Mouse (Mus musculus) cerebellum, postnatal 36 days (tissue): ENCODE results near the gene Arhgap15.

ENCODE experiments used
- DNase-seq, 2 experiments: peaks; one replicate each; pipeline ENCODE4 v3.0.0; 2021 to 2022; ENCODE audit warnings: mixed read lengths in 2 of 2

Gene Arhgap15

GRCm38 (mm10) chr2:43931687-43932086 lies 183.1 kb downstream of the Arhgap15 start:
- no peak for DNase-seq

- no peak for DNase-seq
Measured at GRCm38 (mm10) chr2:43939196-43939595, 190.6 kb downstream of the Arhgap15 start.

- DNase-seq, result no peak
Measured at GRCm38 (mm10) chr2:43945679-43946078, 197.1 kb downstream of the Arhgap15 start.

DNA sequence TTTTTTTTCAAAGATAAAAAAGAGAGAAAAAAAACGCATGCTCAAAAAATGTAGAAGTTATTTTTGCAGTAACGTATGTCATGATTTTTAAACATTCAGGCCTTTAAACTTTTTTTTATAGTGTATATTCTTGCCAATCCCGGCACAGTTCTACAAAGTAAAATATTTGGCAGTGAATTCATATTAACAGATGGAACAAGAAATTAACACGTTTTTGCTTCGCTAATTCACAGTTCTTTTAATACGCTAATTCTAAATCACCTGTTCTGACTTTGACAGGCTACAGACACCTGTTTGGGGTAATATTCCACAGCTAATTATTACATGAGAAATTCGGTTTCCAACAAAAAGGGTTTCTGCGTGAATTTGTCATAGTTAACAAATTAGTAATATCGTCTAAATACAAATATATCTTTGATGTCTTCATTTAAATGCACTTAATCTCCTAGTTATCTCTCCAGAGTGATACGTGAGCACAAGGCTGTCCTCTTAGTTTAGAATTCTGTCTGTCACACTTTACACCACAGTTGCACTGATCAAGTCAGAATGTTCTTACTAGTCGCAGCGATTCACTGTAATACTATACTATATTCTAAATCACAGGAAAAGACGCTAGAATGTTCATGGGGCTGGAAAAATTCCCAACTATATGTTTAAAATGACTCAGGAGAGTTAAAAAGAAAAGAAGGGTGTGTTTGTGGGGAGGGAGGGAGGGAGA lies 201.3 kb downstream of the Arhgap15 start:
- no peak for DNase-seq

- DNase-seq, result no peak
Measured at GRCm38 (mm10) chr2:43950741-43951140, 202.1 kb downstream of the Arhgap15 start.

- no peak for DNase-seq
Measured at GRCm38 (mm10) chr2:43959189-43959588, 210.6 kb downstream of the Arhgap15 start.

- no peak for DNase-seq
Measured at GRCm38 (mm10) chr2:43962466-43962865, 213.8 kb downstream of the Arhgap15 start.

- DNase-seq, result peak in 1 of 2 experiments; percentile 31
Measured at GRCm38 (mm10) chr2:43968581-43968980, 220.0 kb downstream of the Arhgap15 start.

GRCm38 (mm10) chr2:43977732-43978131 lies 229.1 kb downstream of the Arhgap15 start:
- no peak for DNase-seq

DNA sequence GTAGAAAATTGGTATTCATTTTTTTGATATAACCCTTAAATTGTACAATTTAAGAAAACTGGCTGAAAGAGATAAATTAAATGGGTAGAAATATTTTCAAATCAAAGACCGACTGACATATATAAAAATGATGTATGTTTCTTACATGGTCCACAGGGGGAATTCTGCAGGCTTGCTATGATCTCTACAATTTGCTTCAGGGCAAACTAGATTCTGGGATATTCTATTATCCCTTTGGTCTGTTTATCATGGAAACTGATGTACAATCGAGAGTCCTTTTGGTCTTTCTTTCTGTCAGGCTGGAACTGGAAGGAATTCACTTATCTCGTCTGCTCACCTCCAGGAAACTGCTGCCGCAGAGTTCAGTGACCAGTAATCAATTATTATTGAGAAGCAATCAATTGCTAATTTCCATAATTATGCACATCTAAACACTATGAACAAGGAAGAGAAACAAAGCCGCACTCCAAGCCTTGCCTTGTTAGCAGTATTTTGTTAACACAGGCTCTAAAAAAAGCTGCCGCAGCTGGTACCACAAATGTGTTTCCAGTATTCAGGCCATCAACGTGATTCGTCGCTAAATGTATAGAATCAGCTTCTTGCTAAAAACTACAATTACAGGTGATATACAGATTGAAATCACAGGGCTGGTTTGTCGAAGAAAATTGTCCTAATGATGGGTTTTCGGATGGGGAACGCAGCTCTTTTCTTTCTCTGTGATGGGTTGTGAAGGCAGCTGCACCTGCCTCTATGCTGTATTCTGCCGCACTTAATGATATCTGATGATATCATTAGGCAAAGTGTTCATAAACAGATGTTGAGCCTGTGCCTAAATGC lies 229.8 kb downstream of the Arhgap15 start:
- no peak for DNase-seq

GRCm38 (mm10) chr2:43986066-43986465 lies 237.4 kb downstream of the Arhgap15 start:
- DNase-seq, result no peak

GRCm38 (mm10) chr2:43987919-43988318 lies 239.3 kb downstream of the Arhgap15 start:
- DNase-seq, result no peak

- peak; percentile 96 for DNase-seq
Measured at GRCm38 (mm10) chr2:43989850-43990249, 241.2 kb downstream of the Arhgap15 start.

DNA sequence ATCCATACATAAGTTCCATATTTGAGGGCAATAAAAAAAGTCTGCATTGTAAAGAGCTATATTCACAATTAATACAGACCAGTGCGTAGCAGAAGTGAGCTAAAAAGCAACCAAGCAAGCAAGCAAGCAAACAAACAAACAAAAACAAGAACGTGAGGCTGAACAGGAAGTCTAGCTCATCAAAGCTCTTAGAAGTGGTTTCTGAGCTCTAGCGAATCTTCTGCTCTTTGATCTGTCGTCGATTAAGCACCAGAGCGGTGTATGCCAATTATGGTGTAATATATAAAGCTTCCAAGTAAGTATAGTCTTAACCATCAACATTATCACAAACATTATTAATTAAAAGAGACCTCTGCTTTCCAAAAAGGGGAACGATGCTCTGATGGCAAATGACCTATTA lies 243.9 kb downstream of the Arhgap15 start:
- DNase-seq, result no peak

DNA sequence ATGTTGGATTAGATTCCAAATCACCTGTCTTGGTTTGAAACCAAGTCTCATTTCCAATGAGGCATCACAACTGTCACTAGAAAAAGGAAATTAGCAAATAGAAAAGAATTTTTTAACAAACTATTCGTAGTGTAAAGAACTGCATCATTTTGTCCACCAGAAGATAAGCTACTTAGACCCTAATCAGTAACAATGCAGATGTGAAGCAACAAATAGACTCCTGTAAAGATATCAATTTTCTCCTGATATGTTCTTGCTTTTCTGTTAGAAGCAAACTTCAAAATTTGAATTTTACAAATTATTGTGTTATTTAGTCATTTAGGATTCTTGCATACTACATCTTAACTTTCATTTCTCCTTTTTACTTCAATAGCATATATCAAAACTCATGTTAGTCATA lies 253.8 kb downstream of the Arhgap15 start:
- no peak for DNase-seq

DNA sequence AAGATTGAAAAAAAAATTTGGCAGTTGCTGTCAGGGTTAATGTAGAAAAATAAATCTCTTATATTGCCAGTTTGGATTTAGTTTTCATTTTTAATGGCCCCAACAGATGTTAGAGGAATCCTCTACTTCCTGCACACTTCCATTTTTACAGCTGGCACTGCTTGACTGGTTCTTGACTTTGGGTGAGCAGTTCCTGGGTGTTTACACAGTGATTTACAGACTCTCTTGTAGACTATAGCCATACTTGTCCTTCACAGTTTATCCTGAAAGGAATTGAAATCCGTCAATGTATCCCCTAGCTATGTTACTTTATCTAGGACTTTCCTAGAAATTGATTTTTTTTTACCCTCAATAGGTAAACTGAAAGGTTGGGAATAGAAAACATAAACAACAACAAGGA lies 261.6 kb downstream of the Arhgap15 start:
- DNase-seq, result no peak

DNA sequence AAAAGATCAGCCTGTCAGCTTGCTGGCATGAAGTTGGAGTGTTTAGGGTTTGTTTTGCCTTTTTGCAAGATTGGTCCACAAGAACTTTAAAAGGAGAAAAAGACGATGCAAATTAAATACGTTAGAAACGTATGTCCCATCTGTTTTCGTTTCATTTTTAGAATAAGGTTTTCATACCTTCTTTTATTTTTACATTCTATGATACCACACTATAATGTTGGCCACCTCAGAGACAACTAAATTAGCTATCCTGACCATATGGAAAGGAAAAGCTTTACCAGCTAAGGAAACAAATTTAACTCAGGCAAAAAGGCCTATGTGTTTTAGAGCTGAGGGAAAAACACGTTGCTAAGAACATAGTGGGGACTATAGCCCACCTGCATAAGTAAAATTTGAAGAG lies 264.8 kb downstream of the Arhgap15 start:
- no peak for DNase-seq

DNA sequence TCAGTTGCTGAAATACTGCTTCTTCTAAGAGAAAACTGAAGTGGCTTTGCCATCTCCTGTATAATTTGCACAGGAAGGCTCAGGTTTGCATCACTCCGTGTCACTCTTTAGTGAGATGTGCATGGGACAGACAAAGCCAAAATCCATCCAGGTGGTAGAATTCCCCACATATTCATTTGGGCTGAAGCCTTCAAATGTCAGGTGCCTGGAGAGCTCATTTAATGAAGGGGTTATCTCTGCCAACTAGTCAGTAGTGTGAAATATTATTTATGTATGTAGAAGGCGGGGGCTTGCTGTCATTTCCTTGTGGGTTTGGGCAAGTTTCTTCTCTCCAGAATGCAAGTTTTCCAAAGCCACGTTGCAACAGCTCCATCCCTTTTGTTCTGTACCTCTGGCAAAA lies 268.1 kb downstream of the Arhgap15 start:
- peak; percentile 9 to 31 for DNase-seq

GRCm38 (mm10) chr2:44017405-44018026 lies 268.9 kb downstream of the Arhgap15 start:
- DNase-seq, result peak; percentile 68 to 71

GRCm38 (mm10) chr2:44018033-44018432 lies 269.4 kb downstream of the Arhgap15 start:
- DNase-seq, result no peak

DNA sequence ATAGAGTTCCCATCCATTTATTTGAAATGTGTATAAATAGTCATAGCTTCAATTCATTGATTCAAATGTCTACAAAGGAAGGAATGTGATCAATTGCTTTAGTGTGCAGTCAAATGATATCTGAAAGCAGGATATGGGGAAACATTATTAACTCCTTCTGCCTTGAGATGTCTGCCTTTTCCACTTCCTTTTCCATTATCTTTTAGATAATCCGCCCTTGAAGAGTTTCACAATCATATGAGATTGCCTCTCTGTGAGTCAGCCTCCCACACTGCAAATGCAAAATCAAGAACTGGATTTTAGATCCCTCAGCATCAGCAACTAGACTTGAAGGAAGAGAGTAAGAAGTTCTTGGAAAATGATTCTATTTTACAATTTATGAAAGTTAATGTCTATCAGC lies 276.1 kb downstream of the Arhgap15 start:
- no peak for DNase-seq

DNA sequence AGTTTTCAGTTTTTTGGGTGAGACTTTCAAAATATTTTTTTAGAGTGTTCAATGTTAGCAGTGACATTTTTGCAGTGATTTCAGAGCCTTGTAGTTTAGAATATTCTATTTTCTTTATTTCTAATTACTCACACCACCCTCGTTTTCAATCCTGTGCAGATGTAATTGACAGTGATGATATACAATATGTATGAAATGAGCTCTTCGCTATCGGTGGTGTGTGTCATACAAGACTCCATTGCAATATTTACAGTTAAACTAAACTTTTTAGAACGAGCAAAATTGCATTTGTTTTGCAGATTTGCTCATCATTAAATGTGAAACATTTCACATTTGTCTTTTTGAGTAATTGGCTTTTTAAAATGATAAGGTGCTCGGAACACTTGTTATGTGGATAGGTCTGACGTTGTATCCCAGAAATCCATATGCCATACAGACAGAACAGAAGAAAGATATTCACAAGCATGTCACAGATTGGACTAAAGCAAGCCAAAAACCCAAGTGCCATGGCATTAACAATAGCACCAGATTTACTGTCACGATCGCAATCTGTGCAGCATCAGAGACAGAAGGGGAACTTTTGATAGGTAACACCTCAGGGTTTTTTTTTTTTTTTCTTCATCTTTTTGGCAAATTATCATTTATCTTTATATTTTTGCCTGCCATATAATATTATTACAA lies 280.6 kb downstream of the Arhgap15 start:
- DNase-seq, result no peak

DNA sequence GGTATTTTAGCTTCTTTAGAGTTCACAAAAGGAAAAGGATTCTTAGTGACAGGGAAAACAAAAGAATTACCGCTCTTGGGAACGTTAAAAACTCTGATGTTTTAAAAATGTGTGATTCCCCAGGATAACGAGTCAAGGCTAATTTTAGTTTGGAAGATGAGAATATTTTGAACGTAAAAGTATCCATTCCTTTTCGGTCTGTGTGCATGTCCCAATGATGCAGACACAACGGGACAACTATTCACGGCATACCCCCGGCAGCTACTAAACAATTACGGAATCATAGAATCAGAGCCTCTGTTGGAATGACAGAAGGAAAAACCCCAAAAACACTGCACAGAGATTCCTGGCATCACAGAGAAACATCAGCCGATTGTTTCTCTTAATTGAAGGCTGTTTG lies 281.2 kb downstream of the Arhgap15 start:
- DNase-seq, result no peak
